Mouse (Mus musculus): ENCODE measurements around the gene Grik3.

DNA sequence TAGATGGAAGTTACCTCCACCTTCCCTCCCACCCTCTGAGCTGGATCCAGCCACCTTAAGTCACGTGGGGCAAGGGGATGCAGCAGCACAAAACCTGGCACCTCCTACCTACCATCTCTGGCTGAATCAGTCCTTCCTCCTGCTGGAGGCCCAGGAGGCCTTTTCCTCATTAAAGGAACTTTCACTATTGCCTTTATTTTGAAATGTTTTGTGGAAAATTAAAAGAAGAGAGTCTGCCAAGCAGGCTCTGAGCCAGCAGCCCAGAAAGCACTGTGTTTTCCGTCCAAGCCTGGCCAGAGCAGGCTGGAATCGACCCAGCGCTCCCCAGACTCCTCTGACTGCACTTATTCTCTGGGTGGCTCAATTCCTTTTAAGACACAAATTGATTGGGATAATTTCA is 139.0 kb downstream of the Grik3 start:
- no peak for TF ChIP-seq E2F4 (IDR thresholded peaks at IDR 0.05; ENCODE audit: insufficient read depth)
- no peak for TF ChIP-seq POLR2A (IDR thresholded peaks at IDR 0.05; ENCODE audit: insufficient read length, low read depth)
- no peak for TF ChIP-seq MYOD1 (IDR thresholded peaks at IDR 0.05; ENCODE audit: control insufficient read depth in 1 of 3, insufficient read length in 2 of 3, low read depth in 2 of 3)
- TF ChIP-seq USF1 (IDR thresholded peaks at IDR 0.05; ENCODE audit: low read depth) = no peak
- TF ChIP-seq MAX (IDR thresholded peaks at IDR 0.05; ENCODE audit: low read depth) = no peak
- TF ChIP-seq TCF3 (IDR thresholded peaks at IDR 0.05; ENCODE audit: insufficient read length, low read depth) = no peak
- TF ChIP-seq SRF (IDR thresholded peaks at IDR 0.05; ENCODE audit: control insufficient read depth, insufficient read length, low read depth) = no peak
- no peak for TF ChIP-seq TCF12 (IDR thresholded peaks at IDR 0.05; ENCODE audit: insufficient read depth, poor library complexity, severe bottlenecking)
- no peak for TF ChIP-seq REST (IDR thresholded peaks at IDR 0.05; ENCODE audit: insufficient read depth, insufficient read length)
- TF ChIP-seq POLR2AphosphoS2 (IDR thresholded peaks at IDR 0.05; ENCODE audit: insufficient read length, low read depth) = no peak
- no peak for TF ChIP-seq MYOG (IDR thresholded peaks at IDR 0.05; ENCODE audit: control insufficient read depth in 1 of 3, insufficient read depth in 1 of 3, insufficient read length in 2 of 3, low read depth in 2 of 3)
